Mouse (Mus musculus): ENCODE measurements around the gene Tspo2. TPM values are rescaled to one million over a fixed set of nuclear protein-coding genes. Genes with fewer than 3 reads are reported as not detected.
A peak's percentile ranks its signal among the peaks of the same experiment; 100 is the strongest.

Gene Tspo2
- polyA plus RNA-seq, 1 experiment from 2014 or later = 0.51 TPM

- H3K27me3 ChIP-seq (ENCODE audit: control insufficient read depth, insufficient read depth, low read length) = no peaks in the 10 kb centered on the region
- no peak overlapping the region for H3K4me3 ChIP-seq (ENCODE audit: low read depth, low read length)
- TF ChIP-seq EP300 (optimal IDR thresholded peaks at IDR 0.05) = no peak
- TF ChIP-seq CTCF (IDR thresholded peaks at IDR 0.05; ENCODE audit: low read depth) = no peak
- DNase-seq (ENCODE audit: low spot score) (no peak), ATAC-seq (ENCODE audit: low FRiP score, low TSS enrichment) (no peak)
- H3K36me3 ChIP-seq (ENCODE audit: control insufficient read depth, insufficient read depth, low read length) = no peaks in the 10 kb centered on the region
- H3K9ac ChIP-seq (ENCODE audit: low read length) = no peak overlapping the region
- WGBS = 80% methylated on average over 13 of the region's 13 CpGs
- H3K4me1 ChIP-seq (replicated peaks; ENCODE audit: control insufficient read depth, insufficient read depth) = 0 out of 2 replicates have a peak, but pooled peaks cover 3% of the 10 kb centered on the region
- H3K9me3 ChIP-seq (ENCODE audit: control insufficient read depth, low read length) = no peaks in the 10 kb centered on the region
- no peak overlapping the region for H3K4me2 ChIP-seq (replicated peaks; ENCODE audit: low read depth)
- H3K27ac ChIP-seq (replicated peaks) = no peak overlapping the region
These were observed 513 bp downstream of the Tspo2 start for GRCm38 (mm10) chr17:48450666-48451352.

DNA sequence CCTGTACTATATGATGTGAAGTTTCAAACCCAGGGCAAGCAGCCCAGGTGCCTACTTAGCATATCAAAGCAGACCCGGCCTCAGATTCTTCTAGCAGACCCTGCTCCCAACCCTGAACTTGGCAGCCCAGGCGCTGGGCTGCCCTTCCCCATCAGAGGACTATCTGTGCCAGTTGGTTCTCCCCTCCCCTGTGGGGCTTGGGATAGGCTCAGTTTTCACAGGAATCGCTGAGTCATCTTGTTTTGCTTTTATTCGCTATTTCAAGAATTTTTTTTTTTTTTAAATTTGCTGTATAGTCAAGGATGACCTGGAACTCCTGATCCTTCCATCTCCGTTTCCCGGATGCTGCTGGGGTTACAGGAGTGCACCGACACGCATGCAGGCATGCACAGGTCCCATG lies 3.6 kb downstream of the Tspo2 start:
- 74% methylated on average over 8 of the region's 8 CpGs for WGBS
- Histone ChIP-seq H3K9ac (ENCODE audit: low read length) (no peak overlapping the region), H3K4me3 (ENCODE audit: low read depth, low read length) (no peak overlapping the region), H3K36me3 (ENCODE audit: control insufficient read depth, insufficient read depth, low read length) (no peaks in the 10 kb centered on the region), H3K9me3 (ENCODE audit: control insufficient read depth, low read length) (no peaks in the 10 kb centered on the region), H3K27me3 (ENCODE audit: control insufficient read depth, insufficient read depth, low read length) (no peaks in the 10 kb centered on the region), H3K27ac (replicated peaks) (no peak overlapping the region), H3K4me1 (replicated peaks; ENCODE audit: control insufficient read depth, insufficient read depth) (0 out of 2 replicates have a peak, but pooled peaks cover 3% of the 10 kb centered on the region), H3K4me2 (replicated peaks; ENCODE audit: low read depth) (no peak overlapping the region)
- no peak for TF ChIP-seq CTCF (IDR thresholded peaks at IDR 0.05; ENCODE audit: low read depth)
- TF ChIP-seq EP300 (optimal IDR thresholded peaks at IDR 0.05) = no peak
- no peak for DNase-seq (ENCODE audit: low spot score)
- no peak for ATAC-seq (ENCODE audit: low FRiP score, low TSS enrichment)

DNA sequence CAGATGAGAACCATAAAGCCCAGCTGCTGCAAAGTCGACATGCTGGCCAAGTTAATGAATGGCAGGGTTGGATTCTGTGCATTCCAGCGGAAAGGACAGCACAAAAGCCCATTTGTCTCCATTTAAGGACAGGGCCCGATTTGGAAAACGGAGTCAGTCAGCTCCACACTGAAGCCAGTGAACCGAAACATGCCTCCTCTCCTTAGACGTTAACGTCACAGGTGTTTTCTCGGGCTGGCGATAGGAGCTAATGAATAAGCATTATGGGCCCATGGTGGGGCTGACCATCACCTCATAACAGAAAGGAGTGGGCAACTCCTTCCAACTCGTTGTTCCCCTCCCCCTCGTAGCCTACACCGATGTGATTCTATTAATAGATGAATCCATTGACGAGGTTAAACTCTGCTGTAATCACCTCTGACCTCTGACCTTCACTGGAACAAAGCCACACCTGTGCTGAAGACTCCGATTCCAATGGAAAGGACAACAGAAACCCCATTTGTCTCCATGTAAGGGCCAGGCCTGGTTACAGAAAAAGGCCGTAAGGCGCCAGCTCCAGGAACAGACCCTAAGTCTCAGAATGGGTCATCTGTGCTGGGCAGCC lies 7.7 kb downstream of the Tspo2 start:
- no peak for DNase-seq (ENCODE audit: low spot score)
- Histone ChIP-seq H3K36me3 (ENCODE audit: control insufficient read depth, insufficient read depth, low read length) (no peaks in the 10 kb centered on the region), H3K4me2 (replicated peaks; ENCODE audit: low read depth) (no peak overlapping the region), H3K9me3 (ENCODE audit: control insufficient read depth, low read length) (no peaks in the 10 kb centered on the region), H3K4me1 (replicated peaks; ENCODE audit: control insufficient read depth, insufficient read depth) (no peaks in the 10 kb centered on the region), H3K4me3 (ENCODE audit: low read depth, low read length) (no peak overlapping the region), H3K27me3 (ENCODE audit: control insufficient read depth, insufficient read depth, low read length) (no peaks in the 10 kb centered on the region), H3K9ac (ENCODE audit: low read length) (no peak overlapping the region), H3K27ac (replicated peaks) (no peak overlapping the region)
- WGBS = 71% methylated on average over 16 of the region's 16 CpGs
- TF ChIP-seq CTCF (IDR thresholded peaks at IDR 0.05; ENCODE audit: low read depth) = no peak
- no peak for TF ChIP-seq EP300 (optimal IDR thresholded peaks at IDR 0.05)
- ATAC-seq (ENCODE audit: low FRiP score, low TSS enrichment) = no peak

DNA sequence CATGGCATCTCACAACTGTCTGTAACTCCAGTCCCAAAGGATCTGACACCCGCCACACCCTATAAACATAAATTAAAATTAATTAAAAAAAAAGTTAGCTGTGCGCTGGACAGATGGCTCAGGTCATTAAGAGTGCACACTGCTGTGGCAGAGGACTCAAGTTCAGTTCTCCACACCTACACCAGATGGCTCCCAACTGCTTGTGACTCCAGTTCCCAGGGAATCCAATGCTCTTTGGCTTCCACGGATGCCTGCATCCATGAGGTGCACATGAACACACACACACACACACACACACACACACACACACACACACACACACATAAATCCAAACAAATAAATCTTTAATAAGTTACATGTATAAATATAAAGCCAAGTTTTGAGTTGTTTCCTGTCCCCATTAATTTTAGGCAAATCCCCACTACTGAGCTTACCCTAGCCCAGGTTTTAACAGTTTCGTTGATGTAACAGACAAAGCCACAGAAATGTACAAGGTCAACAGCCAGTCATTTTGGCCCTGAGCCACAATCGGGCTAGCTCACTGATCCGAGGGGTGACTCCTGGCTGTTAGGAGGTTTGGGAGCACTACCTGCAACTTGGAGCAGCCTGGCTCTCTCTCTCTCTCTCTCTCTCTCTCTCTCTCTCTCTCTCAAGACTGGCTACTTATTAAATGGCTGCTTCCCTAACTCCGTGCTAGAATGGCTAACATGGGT lies 8.4 kb downstream of the Tspo2 start:
- Histone ChIP-seq H3K4me1 (replicated peaks; ENCODE audit: control insufficient read depth, insufficient read depth) (no peaks in the 10 kb centered on the region), H3K27me3 (ENCODE audit: control insufficient read depth, insufficient read depth, low read length) (no peaks in the 10 kb centered on the region), H3K9me3 (ENCODE audit: control insufficient read depth, low read length) (no peaks in the 10 kb centered on the region), H3K27ac (replicated peaks) (no peak overlapping the region), H3K9ac (ENCODE audit: low read length) (no peak overlapping the region), H3K4me2 (replicated peaks; ENCODE audit: low read depth) (no peak overlapping the region), H3K36me3 (ENCODE audit: control insufficient read depth, insufficient read depth, low read length) (no peaks in the 10 kb centered on the region), H3K4me3 (ENCODE audit: low read depth, low read length) (no peak overlapping the region)
- ATAC-seq (ENCODE audit: low FRiP score, low TSS enrichment) (no peak), DNase-seq (ENCODE audit: low spot score) (no peak)
- TF ChIP-seq EP300 (optimal IDR thresholded peaks at IDR 0.05) = no peak
- TF ChIP-seq CTCF (IDR thresholded peaks at IDR 0.05; ENCODE audit: low read depth) = peak; percentile 38
- 65% methylated on average over 7 of the region's 7 CpGs for WGBS

DNA sequence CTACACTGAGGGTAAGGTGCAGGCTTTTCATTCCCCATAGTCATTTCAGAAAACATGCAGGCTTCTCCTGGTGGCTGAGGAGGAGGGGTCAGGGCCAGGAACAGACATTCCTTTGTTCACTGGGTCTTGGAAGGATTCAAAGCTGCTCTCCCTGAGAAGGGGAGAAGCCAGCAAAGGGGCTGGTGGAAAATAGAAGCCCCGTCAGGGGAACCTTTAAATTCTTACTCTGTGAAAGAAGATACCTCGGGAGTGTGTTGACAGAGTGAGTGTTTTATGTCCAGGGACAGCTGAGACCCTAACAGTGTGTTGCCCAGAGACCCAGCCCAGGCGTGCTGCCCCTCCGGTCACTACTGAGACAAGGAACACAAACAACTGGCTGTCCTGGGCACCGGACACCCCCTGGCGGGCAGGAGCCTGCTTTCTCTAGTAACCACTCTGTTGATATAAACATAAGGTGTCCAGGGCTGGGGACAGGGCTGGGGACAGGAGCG lies 13.9 kb downstream of the Tspo2 start:
- Histone ChIP-seq H3K36me3 (ENCODE audit: control insufficient read depth, insufficient read depth, low read length) (no peaks in the 10 kb centered on the region), H3K9ac (ENCODE audit: low read length) (no peak overlapping the region), H3K9me3 (ENCODE audit: control insufficient read depth, low read length) (no peaks in the 10 kb centered on the region), H3K4me2 (replicated peaks; ENCODE audit: low read depth) (no peak overlapping the region), H3K27me3 (ENCODE audit: control insufficient read depth, insufficient read depth, low read length) (no peaks in the 10 kb centered on the region), H3K4me3 (ENCODE audit: low read depth, low read length) (no peak overlapping the region), H3K27ac (replicated peaks) (peak overlapping the region; percentile 53), H3K4me1 (replicated peaks; ENCODE audit: control insufficient read depth, insufficient read depth) (no peaks in the 10 kb centered on the region)
- ATAC-seq (ENCODE audit: low FRiP score, low TSS enrichment) = peak; percentile 25; the same call in 1 of the 2 replicates
- peak; percentile 61 for TF ChIP-seq CTCF (IDR thresholded peaks at IDR 0.05; ENCODE audit: low read depth)
- no peak for TF ChIP-seq EP300 (optimal IDR thresholded peaks at IDR 0.05)
- WGBS = 27% methylated on average over 7 of the region's 7 CpGs
- DNase-seq (ENCODE audit: low spot score) = peak; percentile 56
